Mouse (Mus musculus) colon, adult 2 months (tissue): ENCODE measurements around the gene 4933415A04Rik. TPM values are rescaled to one million over a fixed set of nuclear protein-coding genes. Genes with fewer than 3 reads are reported as not detected.

Experiments used
- polyA plus RNA-seq: library from polyadenylated mRNA; depleted of rRNA; stranded (reverse); fragments of >200 nt; gene quantifications from 2 replicates; pipeline ENCODE4 v1.2.3, GENCODE M21; 2012; rRNA removed

4933415A04Rik gene
- 0.23 and 0.37 TPM in 2 replicates for polyA plus RNA-seq

GRCm38 (mm10) chr11:43586324-43587090 is at the start of gene 4933415A04Rik:
Gene 4933415A04Rik, plus strand, starts transcription at chr11:43587040.

GRCm38 (mm10) chr11:43601440-43601839 is 14.6 kb downstream of the 4933415A04Rik start, which contains the start of gene Fabp6:
Gene Fabp6, minus strand, starts transcription at chr11:43601540.

Other genes with a start within 250 kb of the 4933415A04Rik start
- gene Pttg1, start 160.8 kb upstream of the 4933415A04Rik start, polyA plus RNA-seq: 9.9 and 12.9 TPM in 2 replicates
- gene Slu7, start 153.3 kb upstream of the 4933415A04Rik start, polyA plus RNA-seq: 2.5 and 4.0 TPM in 2 replicates
- gene C1qtnf2, start 112.8 kb upstream of the 4933415A04Rik start, polyA plus RNA-seq: 10.4 and 16.8 TPM in 2 replicates
- gene Ccnjl, start 58.3 kb upstream of the 4933415A04Rik start, polyA plus RNA-seq: 5.9 and 6.4 TPM in 2 replicates
- gene Fabp6, start 14.5 kb downstream of the 4933415A04Rik start, polyA plus RNA-seq: 0.66 and 1.5 TPM in 2 replicates
- gene Pwwp2a, start 95.0 kb downstream of the 4933415A04Rik start, polyA plus RNA-seq: 12.2 and 13.9 TPM in 2 replicates
- 6.4 and 6.8 TPM in 2 replicates for gene Ttc1, start 161.0 kb downstream of the 4933415A04Rik start, polyA plus RNA-seq